Mouse (Mus musculus): ENCODE data around the gene Zc3h14.

Gene Zc3h14

DNA sequence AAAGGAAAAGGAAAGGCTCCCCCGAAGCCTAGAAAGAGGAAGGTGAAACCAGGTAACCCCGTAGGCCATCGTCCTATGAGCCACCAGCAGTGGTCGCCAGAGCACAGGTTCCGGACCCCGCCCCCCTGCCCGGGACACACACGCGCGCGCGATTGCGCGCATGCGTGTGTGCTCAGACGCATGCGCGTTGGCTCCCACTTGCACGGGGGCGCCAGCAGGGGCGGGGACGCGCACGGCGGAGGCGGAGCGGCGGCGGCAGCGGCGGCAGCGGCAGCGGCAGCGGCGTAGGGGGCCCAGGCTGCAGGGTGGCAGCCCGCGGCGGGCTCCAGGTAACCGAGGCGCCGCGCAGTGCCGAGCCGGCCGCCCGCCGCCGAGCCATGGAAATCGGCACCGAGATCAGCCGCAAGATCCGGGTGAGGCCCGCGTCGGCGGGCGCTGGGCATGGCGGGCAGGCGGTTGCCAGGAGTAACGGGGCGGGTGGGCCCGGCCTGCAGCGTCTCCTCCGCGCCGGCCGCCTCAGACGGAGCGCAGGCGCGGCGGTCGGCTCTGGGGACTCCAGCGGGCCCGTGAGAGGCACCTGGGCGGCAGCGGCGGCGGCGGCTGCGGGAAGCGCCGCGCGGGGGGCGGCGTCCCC lies at the start of gene Zc3h14:
Gene Zc3h14 (plus strand): TSS at position 219 of the 634 bp plus-strand sequence.
- peak; percentile 88 to 94 for DNase-seq

DNA sequence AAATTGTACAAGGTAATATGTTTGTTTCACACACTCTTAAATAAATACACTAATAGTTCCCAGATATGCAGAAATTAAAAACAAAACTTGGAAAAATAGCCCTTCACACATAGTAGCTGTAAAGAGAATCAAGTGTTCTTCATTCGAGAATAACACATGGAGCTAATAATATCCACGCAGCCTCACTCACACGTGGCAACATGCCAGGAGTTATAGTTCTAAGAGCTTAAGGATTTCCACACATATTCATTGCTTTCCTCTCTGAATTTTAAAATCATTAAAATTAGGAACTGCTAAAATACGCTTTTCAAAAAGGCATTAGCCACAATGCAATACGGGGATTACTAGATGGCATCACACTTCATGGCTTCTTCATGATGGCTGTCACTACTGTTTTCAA lies 49.6 kb upstream of the Zc3h14 start:
- no peak for DNase-seq

DNA sequence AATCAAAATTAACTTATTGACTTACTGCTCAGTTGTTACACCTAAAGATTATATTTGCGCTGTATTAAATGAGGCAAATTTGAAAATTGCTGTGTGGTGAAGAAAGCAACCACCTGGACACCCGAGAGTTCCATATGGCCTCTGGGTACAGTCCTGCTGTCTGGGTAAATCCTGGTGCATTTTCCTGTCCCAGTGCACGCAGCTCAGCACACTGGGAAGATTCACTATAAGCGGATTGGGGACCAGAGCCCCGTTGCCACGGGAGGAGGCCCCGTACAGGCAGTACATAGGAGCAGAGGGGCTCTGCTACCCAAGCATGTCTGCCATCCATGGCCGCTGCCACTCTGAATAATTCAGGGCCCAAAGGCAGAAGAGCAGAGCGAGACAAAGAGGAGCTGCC lies 45.2 kb upstream of the Zc3h14 start:
- DNase-seq, result peak; percentile 69 to 71

DNA sequence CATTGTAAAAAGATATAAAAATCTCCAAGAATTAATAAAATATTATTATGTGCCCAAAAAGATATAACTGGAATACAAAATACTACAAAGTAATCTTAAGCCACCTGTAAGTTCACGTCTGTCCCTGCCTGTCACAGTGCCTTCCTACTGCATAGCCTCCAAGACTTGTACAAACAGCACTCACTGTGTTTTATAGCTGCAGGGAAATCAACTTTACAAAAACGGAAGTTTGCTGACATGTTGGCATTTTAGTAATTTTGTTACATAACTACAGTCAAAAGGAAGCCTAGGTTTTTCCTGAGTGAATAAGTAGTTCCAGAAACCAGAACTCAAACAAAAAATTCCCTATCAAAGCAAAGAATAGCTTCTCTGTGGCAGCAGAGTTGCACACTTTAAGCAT lies 43.2 kb upstream of the Zc3h14 start:
- DNase-seq, result no peak

DNA sequence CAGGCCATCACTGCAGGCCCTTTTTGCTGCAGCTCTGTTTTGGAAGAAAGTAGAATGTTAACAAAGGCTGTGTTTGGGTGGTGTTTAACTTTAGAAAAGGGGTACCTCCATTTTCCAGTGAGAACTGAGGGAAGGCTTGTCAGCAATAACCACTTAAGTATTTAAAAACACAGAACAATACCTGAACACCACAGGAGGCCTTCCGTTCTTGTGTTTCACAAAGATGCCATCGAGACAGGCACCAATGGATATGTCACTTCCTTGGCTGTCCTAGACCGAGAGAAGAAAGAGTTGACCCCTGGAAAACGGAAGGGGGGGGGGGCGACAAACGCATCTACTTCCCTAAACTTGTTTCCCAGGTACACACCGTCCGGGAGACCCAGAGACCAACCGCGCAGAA lies 42.8 kb upstream of the Zc3h14 start:
- DNase-seq, result no peak

DNA sequence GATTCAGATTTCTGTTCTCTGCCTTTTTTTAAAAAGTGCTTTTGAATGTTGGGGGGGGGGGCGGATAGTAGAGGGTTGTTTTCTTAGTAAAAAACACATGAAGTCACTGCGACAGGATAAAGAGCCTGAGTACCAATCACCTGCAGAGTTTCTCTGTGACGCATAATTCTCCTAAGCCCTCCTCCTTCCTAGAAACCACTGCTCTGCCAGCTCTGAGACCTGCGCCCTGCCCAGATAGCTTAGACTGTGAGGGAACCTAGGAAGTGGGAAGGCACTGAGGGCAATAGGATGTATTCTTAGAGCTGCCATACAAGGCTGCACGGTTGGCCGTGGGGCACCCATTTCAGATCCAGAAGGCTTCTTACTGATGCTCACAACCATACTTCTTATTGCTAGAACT lies 33.9 kb upstream of the Zc3h14 start:
- no peak for DNase-seq

DNA sequence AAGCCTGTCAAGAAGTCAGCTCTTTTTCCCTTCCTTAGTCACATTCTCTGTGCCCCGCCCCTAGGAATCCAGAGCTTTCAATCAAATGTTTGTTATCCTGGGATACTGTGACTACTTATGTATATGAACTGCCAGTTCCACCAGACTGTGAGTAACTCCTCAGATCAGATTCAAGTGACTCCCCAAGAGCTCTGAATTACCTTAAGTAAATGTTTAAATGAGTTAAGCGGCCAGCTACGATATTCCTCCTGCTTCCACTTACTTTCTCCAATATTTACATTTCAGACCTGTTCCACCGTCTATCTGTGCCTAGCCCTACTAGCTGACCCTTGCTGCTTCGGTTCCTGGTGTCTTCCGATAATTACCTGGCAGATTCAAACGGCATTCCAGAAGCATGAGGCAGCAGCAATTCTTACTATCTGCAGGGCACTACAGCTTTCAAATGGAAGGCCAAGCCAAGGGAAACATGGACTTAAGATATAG lies 33.1 kb upstream of the Zc3h14 start:
- DNase-seq, result no peak

DNA sequence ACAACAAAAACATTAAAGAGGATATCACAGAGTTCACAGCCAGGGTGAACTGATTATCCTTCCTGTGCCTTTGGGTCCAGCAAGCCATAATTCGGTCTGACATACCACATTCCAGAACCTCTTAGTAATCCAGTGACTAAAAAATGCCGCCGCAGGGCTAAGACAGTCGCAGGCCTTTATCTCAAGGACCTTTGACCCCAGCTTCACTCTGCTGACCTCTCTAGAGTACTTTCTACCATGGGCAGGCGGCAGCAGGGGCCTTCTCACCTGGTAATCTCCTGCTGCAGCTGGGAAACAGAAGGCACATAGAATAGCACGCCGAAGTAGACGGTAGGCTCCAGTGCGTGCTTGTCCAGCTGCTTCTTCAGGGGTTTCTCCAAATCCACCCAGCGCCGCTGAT lies 32.0 kb upstream of the Zc3h14 start:
- DNase-seq, result no peak

DNA sequence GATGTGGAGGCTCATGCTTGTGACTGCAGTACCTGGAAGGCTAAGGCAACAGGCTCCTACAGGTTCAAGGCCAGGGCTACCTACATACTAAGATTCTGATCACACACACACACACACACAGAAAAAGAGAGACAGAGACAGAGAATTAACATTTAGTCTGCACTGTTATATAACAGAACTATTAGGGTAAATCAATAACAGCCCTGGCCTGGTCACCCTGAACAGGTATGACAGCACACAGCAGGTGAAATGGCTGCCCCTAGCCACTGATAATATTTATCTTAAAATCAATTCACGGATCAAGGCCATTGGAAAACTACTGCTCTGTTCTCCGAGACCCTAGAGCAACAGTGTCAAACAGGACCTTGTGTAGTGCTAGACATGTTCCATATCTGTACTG lies 30.6 kb upstream of the Zc3h14 start:
- DNase-seq, result no peak

DNA sequence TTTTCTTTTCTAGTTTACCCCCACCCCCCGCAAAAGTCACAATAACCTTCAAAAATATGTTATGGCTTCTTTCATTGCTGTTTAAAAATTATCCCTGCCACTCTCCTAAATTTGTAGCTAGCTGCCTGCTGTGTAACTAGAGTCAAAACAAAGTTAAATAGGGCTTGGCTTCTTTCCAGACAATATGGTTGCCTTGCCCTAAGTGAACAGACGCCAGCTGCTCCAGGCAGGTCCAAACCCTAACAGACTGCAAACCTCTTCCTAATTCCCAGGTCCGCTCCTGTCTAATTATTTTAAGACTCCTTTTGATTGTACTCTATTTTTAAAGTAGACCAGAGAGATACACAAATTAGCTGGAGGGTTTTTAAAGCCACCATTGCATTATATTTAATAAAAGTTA lies 26.1 kb upstream of the Zc3h14 start:
- DNase-seq, result peak; percentile 40 to 44

DNA sequence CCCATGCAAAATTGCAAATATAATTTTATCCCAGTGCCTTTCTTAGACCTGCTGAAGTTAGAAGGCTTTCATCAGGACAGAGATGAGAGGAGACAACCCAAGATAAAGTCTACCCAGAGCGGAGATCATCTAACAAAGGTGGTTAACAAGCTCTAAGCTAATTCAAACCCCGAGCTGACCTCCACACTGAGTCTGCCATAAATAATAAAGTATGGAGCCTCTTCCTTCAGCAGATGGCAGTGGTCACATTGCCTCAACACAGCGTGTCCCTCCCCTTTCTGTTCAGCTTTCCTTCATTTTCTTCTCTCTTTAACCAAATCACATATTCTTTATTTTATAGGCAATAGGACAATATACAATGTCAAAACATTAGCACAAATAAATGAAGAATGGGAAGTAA lies 25.7 kb upstream of the Zc3h14 start:
- no peak for DNase-seq

DNA sequence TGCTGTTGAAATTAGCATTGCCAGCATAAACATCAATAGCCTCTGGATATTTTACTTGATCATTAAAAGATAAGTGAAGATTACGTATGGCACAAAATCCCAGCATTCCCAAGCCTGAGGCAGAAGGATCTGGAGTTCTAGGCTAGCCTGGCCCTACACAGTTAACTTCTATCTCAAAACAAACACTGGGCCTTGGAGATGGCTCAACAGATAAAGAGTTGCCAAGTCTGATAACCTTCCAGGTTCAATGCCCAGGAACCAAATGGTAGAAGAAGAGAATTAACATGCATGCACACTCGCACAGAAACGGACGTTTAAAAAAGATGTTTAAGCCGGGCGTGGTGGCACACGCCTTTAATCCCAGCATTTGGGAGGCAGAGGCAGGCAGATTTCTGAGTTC lies 22.5 kb upstream of the Zc3h14 start:
- DNase-seq, result no peak

DNA sequence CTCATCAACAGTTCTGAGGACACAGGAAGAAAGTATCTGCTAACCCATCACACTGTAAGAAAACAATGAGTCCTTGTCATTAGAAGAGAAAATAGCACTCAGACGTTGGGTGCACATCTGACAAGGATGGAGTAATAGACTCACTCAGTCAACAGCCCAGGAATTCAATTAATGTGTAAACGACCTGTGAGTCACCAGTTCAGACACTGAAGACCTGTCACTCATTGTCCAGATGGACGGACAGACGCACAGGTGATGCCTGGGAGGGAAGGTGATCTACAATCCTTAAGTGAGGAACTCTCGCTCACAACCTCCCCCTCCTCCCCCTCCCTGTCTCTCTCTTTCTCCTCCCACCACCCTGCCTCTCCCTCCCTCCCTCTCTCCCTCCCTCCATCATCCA lies 21.8 kb upstream of the Zc3h14 start:
- DNase-seq, result no peak

DNA sequence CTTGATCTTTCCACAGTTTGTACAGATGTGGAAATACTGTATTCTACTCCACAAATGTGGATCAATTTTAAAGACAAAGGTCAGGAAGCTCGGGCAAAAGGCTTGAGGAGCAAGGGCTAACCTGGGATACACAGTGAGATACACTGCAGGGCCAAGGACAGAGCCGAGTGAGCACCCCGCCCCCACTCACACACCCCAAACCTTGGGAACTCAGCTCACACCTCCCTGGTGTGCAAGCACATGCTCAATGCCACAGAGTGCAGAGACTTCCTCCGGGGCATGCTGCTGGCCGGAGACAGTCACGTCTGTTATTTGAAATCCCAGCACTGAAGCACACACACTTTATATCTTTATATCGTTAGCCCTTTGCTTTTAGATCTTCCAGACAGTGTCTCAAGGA lies 20.7 kb upstream of the Zc3h14 start:
- peak in 1 of 2 experiments; percentile 34 for DNase-seq

DNA sequence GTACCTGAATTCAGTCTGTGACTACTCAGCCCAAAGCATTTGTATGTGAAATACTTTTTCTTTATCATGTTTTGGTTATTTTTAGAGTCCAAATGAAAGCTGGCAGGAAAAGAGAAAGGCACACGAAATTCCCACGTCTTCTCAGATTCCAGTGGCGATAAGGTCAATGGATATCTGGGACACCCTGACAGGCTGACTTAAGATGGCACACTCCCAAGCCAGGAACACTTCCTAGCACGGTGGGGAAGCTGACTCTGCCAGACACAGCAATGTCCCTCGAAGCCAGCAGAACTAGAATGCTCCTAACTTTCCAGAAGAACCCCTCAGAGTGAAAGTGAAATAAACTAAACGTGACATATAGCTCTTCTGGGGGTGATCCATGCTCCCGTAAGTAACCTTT lies 19.6 kb upstream of the Zc3h14 start:
- peak; percentile 39 to 45 for DNase-seq

DNA sequence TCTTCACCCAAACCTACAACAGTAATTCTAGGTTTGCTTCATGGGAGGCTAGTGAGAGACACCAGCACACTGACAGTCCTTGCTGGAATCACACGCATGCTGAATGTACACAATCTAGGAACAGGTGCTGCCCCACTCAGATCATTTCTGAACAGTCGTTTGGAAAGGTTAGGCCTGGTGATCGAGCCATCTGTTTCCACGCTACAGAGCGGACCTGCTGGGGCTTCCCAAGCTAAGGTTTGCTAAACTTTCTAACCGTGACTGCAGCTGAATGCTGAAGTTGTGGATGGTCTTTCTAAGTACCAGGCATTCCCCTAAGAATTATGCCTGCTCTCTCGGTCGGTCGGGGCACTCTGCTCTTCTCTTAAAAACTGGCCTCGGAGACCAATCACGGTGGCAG lies 16.1 kb upstream of the Zc3h14 start:
- DNase-seq, result peak; percentile 72 to 76

DNA sequence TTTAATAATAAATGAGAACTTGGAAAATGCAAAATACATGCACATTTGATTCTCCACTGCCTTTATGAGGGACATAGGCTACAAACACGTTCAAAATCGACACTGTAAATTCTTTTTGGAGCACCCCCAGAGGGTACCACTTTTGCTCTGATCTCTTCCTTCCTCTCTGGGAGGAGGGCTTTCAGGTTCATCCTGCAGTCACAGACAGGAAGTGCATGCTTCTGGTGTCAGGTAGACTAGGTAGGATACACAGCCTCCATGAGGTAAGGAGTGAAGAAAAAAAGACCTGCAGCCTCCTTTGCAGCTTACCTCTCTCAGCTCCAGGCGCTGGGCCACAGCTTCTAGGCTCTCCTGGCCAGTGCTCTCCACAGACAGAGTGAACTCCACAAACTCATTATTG lies 13.6 kb upstream of the Zc3h14 start:
- no peak for DNase-seq

DNA sequence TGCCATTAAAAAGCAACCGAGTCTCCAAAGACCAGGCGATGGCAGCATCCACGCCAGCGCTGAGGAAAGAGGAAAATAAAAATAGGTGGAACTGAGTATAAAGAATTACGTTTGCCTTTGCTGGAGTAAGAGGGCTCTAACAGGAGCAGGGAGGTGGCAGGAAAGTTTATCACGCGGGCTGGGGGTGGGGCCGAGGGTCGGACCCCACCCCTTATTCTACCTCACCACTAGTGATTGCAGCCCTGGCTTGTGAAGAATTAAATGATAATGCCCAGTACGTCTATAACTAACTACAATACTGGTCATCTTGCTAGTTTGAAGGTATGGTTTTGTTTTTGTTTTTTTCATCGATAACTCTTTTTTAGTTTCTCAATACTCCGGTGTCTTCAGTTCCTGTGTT lies 13.0 kb upstream of the Zc3h14 start:
- DNase-seq, result no peak

DNA sequence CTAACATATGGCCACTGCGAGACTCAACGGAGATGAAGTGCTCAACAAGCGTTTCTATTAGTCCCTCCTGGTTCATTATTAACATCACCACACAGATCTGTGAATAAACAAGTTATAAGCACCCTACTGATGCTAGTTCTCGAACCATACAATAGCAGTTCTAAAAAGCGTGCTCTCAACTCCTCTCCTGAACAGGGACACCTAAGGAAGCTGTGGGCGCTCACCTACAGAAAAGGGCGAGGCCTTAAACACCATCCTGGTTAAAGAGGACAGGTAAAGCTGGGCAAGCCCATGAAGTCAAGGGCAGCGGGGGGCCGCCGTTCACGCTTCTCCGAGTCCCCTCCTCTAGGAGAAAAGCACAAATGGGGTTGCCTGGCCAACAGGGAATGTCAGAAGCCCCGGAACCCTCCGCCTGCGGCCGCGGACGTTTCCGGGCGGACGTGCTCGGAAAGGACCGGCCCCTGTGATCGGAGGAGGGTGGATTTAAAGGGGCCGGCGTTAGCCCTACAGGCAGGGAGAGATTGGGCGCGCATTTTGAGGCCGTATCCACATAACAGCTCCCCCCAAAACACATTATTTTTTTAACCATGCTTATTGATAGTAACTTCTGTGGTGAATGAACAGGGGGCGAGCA lies 12.4 kb upstream of the Zc3h14 start:
- DNase-seq, result peak; percentile 89 to 92

DNA sequence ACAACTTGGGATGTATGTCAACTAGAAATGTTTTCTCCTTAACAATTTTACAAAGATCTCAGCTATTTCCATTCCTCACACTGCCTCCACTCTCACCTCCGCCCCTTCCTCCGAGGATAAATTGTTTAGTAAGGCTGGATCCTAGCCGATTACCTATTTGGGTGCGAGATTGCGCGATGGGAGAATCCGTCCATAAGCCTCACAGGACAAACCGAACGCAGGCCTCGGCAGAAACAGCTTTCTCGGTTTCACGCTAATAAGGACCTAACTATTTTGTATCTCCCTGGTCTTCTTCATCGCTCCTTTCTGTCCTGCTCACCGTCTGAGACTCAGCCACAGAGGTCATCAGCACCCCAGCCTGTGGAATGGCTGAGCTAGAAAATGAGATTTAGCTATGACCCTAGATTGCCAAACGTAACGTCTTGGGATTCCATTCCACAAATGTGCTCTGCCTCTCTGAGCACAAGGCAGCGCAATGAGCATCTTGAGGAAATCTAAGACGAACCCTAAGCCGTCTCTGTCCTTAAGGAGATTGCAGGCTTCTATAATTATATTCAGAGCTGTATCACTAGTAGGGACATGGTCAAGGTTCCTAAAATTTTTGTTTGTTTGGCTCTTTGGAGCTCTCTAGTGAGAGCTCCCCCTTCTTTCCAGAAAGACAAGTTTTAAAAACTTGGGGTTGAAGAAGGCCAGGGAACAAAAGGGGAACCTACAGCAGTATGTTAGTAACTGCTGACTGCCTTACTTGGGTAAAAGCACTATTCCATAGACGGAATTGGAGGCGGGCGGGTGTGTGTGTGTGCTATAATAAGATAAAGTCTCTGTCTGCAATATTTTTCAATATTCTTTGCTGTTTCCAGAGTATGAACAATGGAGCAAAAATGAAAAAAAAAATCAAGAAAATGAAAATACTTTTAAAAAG lies 11.6 kb upstream of the Zc3h14 start:
- DNase-seq, result no peak

DNA sequence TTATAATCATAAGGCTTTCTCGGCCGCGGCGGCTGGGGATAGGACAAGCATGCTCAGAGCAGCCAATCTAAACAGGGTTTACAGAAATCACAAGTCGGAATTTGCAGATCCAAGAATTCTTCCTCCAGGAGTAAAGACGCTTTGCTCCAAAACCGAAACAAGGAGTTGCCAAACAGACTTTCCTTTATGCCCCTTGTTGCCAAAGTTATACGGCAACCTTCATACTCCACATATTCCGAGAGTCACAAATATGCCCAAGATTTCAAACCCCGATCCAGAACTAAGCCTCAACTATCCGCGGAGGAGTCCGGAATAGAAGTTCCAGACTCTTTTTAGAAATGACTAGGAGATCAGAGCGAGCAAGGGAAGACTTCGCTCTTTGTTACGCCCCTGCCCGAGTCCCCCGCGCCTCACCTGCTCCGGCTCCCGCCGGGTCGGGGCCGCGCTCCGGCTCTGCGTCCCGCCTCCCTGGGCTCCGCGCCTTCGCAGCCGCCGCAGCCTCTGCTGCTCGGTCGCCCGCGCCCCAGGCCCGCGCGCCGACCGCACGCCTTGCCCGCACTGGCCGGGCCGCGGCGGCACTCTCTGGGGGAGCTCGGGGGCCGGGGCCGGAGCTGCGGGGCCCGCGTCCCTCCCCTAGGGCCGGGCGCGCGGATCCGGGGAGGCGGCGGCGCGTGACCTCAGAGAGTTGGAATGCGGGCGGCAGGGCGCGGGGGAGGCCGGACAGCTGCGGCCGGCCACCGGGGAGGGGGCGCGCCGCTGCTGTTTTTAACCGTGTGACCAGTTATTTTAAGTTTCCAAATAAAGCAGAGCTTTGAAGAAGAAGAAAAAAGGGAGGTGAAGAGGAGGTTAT lies 9.6 kb upstream of the Zc3h14 start, which contains the start of gene Ptpn21:
Gene Ptpn21 (minus strand): TSS at position 455 of the 850 bp plus-strand sequence.
- DNase-seq, result peak; percentile 54 to 63

DNA sequence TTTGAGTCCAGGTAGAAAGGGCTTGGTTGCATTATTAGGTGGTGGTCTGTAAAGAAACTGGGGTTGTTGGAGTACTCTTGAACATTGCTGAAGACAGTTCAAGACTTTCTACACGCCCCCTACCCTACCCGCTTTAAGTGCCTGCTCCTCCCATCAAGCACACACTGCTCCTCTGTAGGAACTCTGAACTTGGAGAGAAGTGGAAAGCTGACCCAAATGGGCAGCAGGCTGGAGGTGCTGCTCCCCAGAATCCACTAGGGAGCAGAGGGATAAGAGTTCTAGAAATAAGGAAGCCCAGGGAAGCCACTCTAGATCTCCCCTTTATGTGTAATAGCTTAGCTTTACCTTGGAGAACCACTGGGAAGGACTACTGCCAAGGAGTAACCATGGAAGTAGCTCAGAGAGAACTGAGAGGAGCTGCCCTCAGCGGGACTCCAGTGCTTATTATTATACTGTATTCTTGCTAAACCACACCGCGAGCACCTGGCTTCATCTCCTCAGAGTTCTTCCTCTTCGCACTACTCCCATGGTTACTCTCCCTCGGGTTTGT lies 8.9 kb upstream of the Zc3h14 start:
- DNase-seq, result no peak

All from cerebellum, postnatal 36 days (tissue).